Mouse (Mus musculus): ENCODE results near the gene Mpzl1. TPM values are rescaled to one million over a fixed set of nuclear protein-coding genes. Genes with fewer than 3 reads are reported as not detected.

The Mpzl1 gene
- polyA plus RNA-seq, 1 experiment from 2014 or later: 236 TPM

DNA sequence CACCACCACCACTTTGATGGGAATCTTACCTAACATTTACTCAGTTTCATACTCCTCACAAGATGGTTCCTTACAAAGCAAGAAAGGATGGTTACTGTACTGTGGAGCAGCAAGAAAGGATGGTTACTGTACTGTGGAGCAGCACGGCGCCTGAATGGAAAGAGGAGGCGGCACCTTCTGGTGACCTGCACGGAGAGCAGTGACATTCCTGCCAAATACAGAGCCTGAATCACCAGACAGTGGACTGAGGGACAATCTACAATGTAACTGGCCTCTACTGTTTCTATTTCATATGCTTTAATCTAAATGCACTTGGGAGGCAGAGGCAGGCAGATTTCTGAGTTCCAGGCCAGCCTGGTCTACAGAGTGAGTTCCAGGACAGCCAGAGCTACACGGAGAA is 9.3 kb downstream of the Mpzl1 start:
- no peak overlapping the region for H3K4me3 ChIP-seq (ENCODE audit: low read length)

GRCm38 (mm10) chr1:165618201-165618624 is 16.1 kb downstream of the Mpzl1 start:
- Histone ChIP-seq H3K4me2 (replicated peaks; ENCODE audit: low read depth, low read length) (0 out of 2 replicates have a peak overlapping the region, but pooled peaks have one; percentile 6), H3K36me3 (ENCODE audit: insufficient read depth, low read length) (peaks cover 22% of the 10 kb centered on the region), H3K9ac (replicated peaks; ENCODE audit: low read length) (no peak overlapping the region; the same call in 1 of the 2 replicates), H3K27ac (ENCODE audit: low read length) (peak overlapping the region; percentile 85), H3K9me3 (ENCODE audit: low read length) (peaks cover 10% of the 10 kb centered on the region; the same call in 1 of the 2 replicates), H3K4me3 (ENCODE audit: low read length) (no peak overlapping the region), H3K27me3 (ENCODE audit: insufficient read depth, low read length) (no peaks in the 10 kb centered on the region), H3K4me1 (ENCODE audit: insufficient read depth, low read length) (peaks cover 38% of the 10 kb centered on the region)
- 52% methylated on average over 9 of the region's 9 CpGs for WGBS
- ATAC-seq (ENCODE audit: low FRiP score, low TSS enrichment): peak; percentile 17; the same call in 1 of the 2 replicates

More for the DNA sequence above, 9.3 kb downstream of the Mpzl1 start:
- Histone ChIP-seq H3K27me3 (ENCODE audit: insufficient read depth, low read length) (no peaks in the 10 kb centered on the region), H3K36me3 (ENCODE audit: insufficient read depth, low read length) (peaks cover 8% of the 10 kb centered on the region; the same call in 1 of the 2 replicates), H3K9ac (replicated peaks; ENCODE audit: low read length) (no peak overlapping the region), H3K27ac (ENCODE audit: low read length) (no peak overlapping the region), H3K4me2 (replicated peaks; ENCODE audit: low read depth, low read length) (no peak overlapping the region), H3K9me3 (ENCODE audit: low read length) (no peaks in the 10 kb centered on the region), H3K4me1 (ENCODE audit: insufficient read depth, low read length) (peaks cover 28% of the 10 kb centered on the region)
- 79% methylated on average over 5 of the region's 5 CpGs for WGBS
- ATAC-seq (ENCODE audit: low FRiP score, low TSS enrichment): no peak

- H3K4me1 ChIP-seq (ENCODE audit: insufficient read depth, low read length): peaks cover 38% of the 10 kb centered on the region
- H3K9ac ChIP-seq (replicated peaks; ENCODE audit: low read length): no peak overlapping the region; the same call in 1 of the 2 replicates
- H3K9me3 ChIP-seq (ENCODE audit: low read length): peaks cover 10% of the 10 kb centered on the region; the same call in 1 of the 2 replicates
- ATAC-seq (ENCODE audit: low FRiP score, low TSS enrichment): peak; percentile 84
- 4% methylated on average over 15 of the region's 15 CpGs for WGBS
- H3K27ac ChIP-seq (ENCODE audit: low read length): peak overlapping the region; percentile 85
- H3K4me3 ChIP-seq (ENCODE audit: low read length): no peak overlapping the region
- H3K4me2 ChIP-seq (replicated peaks; ENCODE audit: low read depth, low read length): peak overlapping the region; percentile 26
- H3K27me3 ChIP-seq (ENCODE audit: insufficient read depth, low read length): no peaks in the 10 kb centered on the region
- H3K36me3 ChIP-seq (ENCODE audit: insufficient read depth, low read length): peaks cover 19% of the 10 kb centered on the region
These were observed 17.0 kb downstream of the Mpzl1 start for GRCm38 (mm10) chr1:165617166-165617891.

GRCm38 (mm10) chr1:165616652-165617051 is 17.7 kb downstream of the Mpzl1 start:
- Histone ChIP-seq H3K36me3 (ENCODE audit: insufficient read depth, low read length) (peaks cover 17% of the 10 kb centered on the region), H3K27me3 (ENCODE audit: insufficient read depth, low read length) (no peaks in the 10 kb centered on the region), H3K4me3 (ENCODE audit: low read length) (no peak overlapping the region), H3K9ac (replicated peaks; ENCODE audit: low read length) (no peak overlapping the region), H3K4me1 (ENCODE audit: insufficient read depth, low read length) (peaks cover 38% of the 10 kb centered on the region), H3K4me2 (replicated peaks; ENCODE audit: low read depth, low read length) (peak overlapping the region; percentile 26), H3K27ac (ENCODE audit: low read length) (peak overlapping the region; percentile 85), H3K9me3 (ENCODE audit: low read length) (peaks cover 10% of the 10 kb centered on the region; the same call in 1 of the 2 replicates)
- WGBS: 18% methylated on average over 7 of the region's 7 CpGs
- ATAC-seq (ENCODE audit: low FRiP score, low TSS enrichment): peak; percentile 44; the same call in 1 of the 2 replicates

DNA sequence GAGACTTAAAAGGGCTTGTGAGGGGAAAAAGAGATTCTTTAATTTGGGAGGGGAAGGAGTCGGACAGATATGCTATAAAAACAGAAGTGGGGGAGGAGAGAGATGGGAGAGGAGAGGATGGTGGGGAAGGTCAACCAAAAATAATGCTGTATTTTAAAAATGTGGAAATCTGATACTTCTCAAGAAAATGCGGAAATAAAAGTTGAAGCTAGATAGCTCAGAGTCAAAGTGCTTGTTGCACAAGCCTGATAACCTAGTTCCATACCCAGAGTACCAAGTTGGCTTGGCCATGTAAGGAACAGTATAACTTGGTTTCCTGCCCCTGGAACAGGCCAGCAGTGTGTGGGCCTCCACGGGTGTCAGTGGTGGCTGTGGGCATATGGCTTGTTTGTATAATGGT is 19.5 kb downstream of the Mpzl1 start:
- WGBS: 92% methylated on average over 3 of the region's 3 CpGs
- H3K4me2 ChIP-seq (replicated peaks; ENCODE audit: low read depth, low read length): no peak overlapping the region
- H3K36me3 ChIP-seq (ENCODE audit: insufficient read depth, low read length): peaks cover 17% of the 10 kb centered on the region
- H3K4me3 ChIP-seq (ENCODE audit: low read length): no peak overlapping the region
- ATAC-seq (ENCODE audit: low FRiP score, low TSS enrichment): no peak
- no peaks in the 10 kb centered on the region for H3K27me3 ChIP-seq (ENCODE audit: insufficient read depth, low read length)
- peaks cover 35% of the 10 kb centered on the region for H3K4me1 ChIP-seq (ENCODE audit: insufficient read depth, low read length)
- peaks cover 10% of the 10 kb centered on the region; the same call in 1 of the 2 replicates for H3K9me3 ChIP-seq (ENCODE audit: low read length)
- H3K9ac ChIP-seq (replicated peaks; ENCODE audit: low read length): no peak overlapping the region
- H3K27ac ChIP-seq (ENCODE audit: low read length): no peak overlapping the region

GRCm38 (mm10) chr1:165613926-165614325 is 20.4 kb downstream of the Mpzl1 start:
- H3K4me1 ChIP-seq (ENCODE audit: insufficient read depth, low read length): peaks cover 35% of the 10 kb centered on the region
- H3K9me3 ChIP-seq (ENCODE audit: low read length): peaks cover 10% of the 10 kb centered on the region; the same call in 1 of the 2 replicates
- no peaks in the 10 kb centered on the region for H3K27me3 ChIP-seq (ENCODE audit: insufficient read depth, low read length)
- no peak overlapping the region for H3K9ac ChIP-seq (replicated peaks; ENCODE audit: low read length)
- no peak overlapping the region for H3K27ac ChIP-seq (ENCODE audit: low read length)
- H3K4me2 ChIP-seq (replicated peaks; ENCODE audit: low read depth, low read length): no peak overlapping the region
- peaks cover 17% of the 10 kb centered on the region for H3K36me3 ChIP-seq (ENCODE audit: insufficient read depth, low read length)
- ATAC-seq (ENCODE audit: low FRiP score, low TSS enrichment): no peak
- WGBS: 65% methylated on average over 4 of the region's 4 CpGs
- H3K4me3 ChIP-seq (ENCODE audit: low read length): no peak overlapping the region

DNA sequence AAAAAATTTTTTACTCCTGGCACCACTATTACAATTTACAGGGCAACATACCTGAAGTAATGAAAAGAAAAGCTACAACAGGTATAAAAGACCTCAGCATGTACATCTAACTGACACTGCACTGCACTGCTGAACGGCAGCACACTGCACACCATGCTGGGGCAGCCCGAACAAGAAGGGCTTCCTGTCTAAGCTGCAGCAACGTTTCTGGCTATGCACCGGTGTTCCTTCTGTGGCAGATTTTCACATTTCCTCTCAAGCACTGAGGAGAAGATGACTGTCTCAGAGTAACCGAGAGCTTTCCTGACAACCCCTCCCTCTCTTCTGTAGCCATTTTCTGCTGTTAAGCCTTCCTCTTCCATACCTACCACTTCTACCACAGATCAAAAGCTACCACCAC is 21.6 kb downstream of the Mpzl1 start:
- Histone ChIP-seq H3K36me3 (ENCODE audit: insufficient read depth, low read length) (peaks cover 24% of the 10 kb centered on the region), H3K4me3 (ENCODE audit: low read length) (no peak overlapping the region), H3K4me1 (ENCODE audit: insufficient read depth, low read length) (peaks cover 25% of the 10 kb centered on the region), H3K27ac (ENCODE audit: low read length) (no peak overlapping the region), H3K9ac (replicated peaks; ENCODE audit: low read length) (no peak overlapping the region), H3K9me3 (ENCODE audit: low read length) (peaks cover 10% of the 10 kb centered on the region; the same call in 1 of the 2 replicates), H3K4me2 (replicated peaks; ENCODE audit: low read depth, low read length) (no peak overlapping the region), H3K27me3 (ENCODE audit: insufficient read depth, low read length) (no peaks in the 10 kb centered on the region)
- WGBS: 60% methylated on average over 5 of the region's 5 CpGs
- no peak for ATAC-seq (ENCODE audit: low FRiP score, low TSS enrichment)

DNA sequence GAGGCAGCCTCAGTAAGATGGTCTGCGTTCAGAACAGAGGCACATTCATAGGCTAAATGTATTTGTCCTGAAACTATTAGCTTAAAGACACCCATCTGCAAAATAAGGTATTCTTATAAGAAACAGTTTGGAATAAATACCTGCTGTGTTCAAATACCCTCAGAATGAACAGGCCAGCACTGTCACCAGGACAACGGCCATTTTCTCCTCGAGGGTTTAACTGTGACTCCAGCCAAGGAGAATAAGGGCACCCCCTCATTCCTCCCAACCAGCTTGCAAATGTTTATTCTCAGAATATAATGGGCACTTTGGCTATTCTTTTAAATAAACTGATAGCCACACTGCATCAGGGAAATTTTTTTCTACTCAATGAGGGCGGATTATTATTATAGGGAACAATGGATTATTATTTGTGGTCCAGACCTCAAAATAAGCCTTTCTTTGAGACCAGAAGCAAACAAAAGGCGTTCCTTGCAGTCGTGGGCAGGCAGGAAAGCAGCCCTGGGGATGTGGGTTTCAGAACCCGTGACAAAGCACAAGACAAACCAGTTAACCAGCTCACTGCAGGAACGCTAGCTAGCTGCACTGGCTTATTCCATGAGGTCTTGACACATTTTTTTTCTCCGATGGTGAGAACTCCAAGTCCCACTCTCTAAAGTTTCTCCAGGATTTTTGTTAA is 23.9 kb downstream of the Mpzl1 start:
- no peak for ATAC-seq (ENCODE audit: low FRiP score, low TSS enrichment)

DNA sequence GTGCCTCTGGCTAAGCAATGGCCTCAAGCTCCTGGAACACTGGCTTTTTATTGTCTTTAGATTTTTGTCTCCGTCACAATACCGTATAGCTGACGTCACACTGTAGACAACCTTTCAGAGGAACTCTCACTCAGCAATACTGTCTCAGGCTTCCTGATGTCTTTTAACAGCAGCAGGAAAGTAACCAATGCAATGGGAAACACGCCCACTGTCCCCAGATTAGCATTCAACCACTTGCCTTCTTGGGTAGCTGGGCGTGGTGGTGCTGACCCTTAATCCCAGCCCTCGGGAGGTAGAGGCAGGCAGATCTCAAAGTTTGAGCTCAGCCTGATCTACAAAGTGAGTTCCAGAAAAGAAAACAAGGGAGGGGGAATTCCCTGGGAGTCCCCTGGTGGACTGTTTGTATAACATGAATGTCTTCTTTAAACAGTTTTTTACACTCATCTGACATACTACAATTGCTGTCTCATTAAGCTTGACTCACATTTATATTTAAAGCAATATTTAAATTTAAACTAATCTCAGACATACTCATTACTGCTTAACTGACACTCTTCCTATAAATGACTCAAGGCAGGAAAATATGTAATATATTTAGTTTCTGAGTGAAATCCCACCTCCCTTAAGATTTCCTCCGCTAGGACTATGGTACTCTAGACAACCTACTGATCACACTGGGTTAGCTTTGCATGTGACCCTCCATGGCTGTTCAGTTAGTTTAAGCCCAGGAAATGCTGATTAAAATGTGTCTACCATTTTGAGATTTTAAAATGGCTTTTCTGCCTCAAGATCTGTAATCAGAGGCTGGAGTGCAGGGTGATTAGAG is 24.6 kb downstream of the Mpzl1 start:
- no peak overlapping the region for H3K4me3 ChIP-seq (ENCODE audit: low read length)
- 0 out of 2 replicates have a peak overlapping the region, but pooled peaks have one; percentile 30 for H3K27ac ChIP-seq (ENCODE audit: low read length)
- no peak overlapping the region for H3K4me2 ChIP-seq (replicated peaks; ENCODE audit: low read depth, low read length)
- H3K36me3 ChIP-seq (ENCODE audit: insufficient read depth, low read length): peaks cover 36% of the 10 kb centered on the region
- peak; percentile 39; the same call in 1 of the 2 replicates for ATAC-seq (ENCODE audit: low FRiP score, low TSS enrichment)
- H3K27me3 ChIP-seq (ENCODE audit: insufficient read depth, low read length): no peaks in the 10 kb centered on the region
- H3K4me1 ChIP-seq (ENCODE audit: insufficient read depth, low read length): 0 out of 2 replicates have a peak, but pooled peaks cover 3% of the 10 kb centered on the region
- H3K9ac ChIP-seq (replicated peaks; ENCODE audit: low read length): no peak overlapping the region
- WGBS: 63% methylated on average over 7 of the region's 7 CpGs
- H3K9me3 ChIP-seq (ENCODE audit: low read length): no peaks in the 10 kb centered on the region

More for the DNA sequence above, 23.9 kb downstream of the Mpzl1 start:
- Histone ChIP-seq H3K4me2 (replicated peaks; ENCODE audit: low read depth, low read length) (no peak overlapping the region), H3K9me3 (ENCODE audit: low read length) (peaks cover 7% of the 10 kb centered on the region; the same call in 1 of the 2 replicates), H3K27me3 (ENCODE audit: insufficient read depth, low read length) (no peaks in the 10 kb centered on the region), H3K36me3 (ENCODE audit: insufficient read depth, low read length) (peaks cover 36% of the 10 kb centered on the region), H3K9ac (replicated peaks; ENCODE audit: low read length) (no peak overlapping the region), H3K4me3 (ENCODE audit: low read length) (no peak overlapping the region), H3K4me1 (ENCODE audit: insufficient read depth, low read length) (0 out of 2 replicates have a peak, but pooled peaks cover 3% of the 10 kb centered on the region), H3K27ac (ENCODE audit: low read length) (peak overlapping the region; percentile 30; the same call in 1 of the 2 replicates)
- WGBS: 71% methylated on average over 9 of the region's 9 CpGs
